Mouse (Mus musculus): Measurements from ENCODE around the gene Smyd1. TPM values are rescaled to one million over a fixed set of nuclear protein-coding genes. Genes with fewer than 3 reads are reported as not detected.
"Not testable (repeated sequence)": the region's sequence is repeated elsewhere in the genome, so short reads cannot be mapped to it uniquely, and the experiment has no call there.

Smyd1 gene
- 0.30 TPM in 1 of 2 replicates, not detected in the other for total RNA-seq (2021)
- long read RNA-seq, partial matches to known transcripts, result 0 of 1 reads
- long read RNA-seq, other reads (novel, unspliced or antisense), result 1 of 1 reads

- no peak for DNase-seq
These were observed at the start of gene Smyd1 for GRCm38 (mm10) chr6:71321826-71322283. Gene Smyd1, minus strand, starts transcription at chr6:71322233.

GRCm38 (mm10) chr6:71371085-71371605 lies 49.1 kb upstream of the Smyd1 start:
- no peak for DNase-seq

- no peak for DNase-seq
These were observed 47.4 kb upstream of the Smyd1 start for GRCm38 (mm10) chr6:71369416-71369815.

GRCm38 (mm10) chr6:71363995-71364394 lies 42.0 kb upstream of the Smyd1 start:
- DNase-seq, result no peak

- DNase-seq, result no peak
These were observed 39.2 kb upstream of the Smyd1 start for GRCm38 (mm10) chr6:71361156-71361670.

GRCm38 (mm10) chr6:71360751-71361150 lies 38.7 kb upstream of the Smyd1 start:
- no peak for DNase-seq

GRCm38 (mm10) chr6:71360221-71360620 lies 38.2 kb upstream of the Smyd1 start:
- DNase-seq, result no peak

- DNase-seq, result no peak
These were observed 35.5 kb upstream of the Smyd1 start for GRCm38 (mm10) chr6:71357493-71357892.

- DNase-seq, result no peak
These were observed 31.7 kb upstream of the Smyd1 start for GRCm38 (mm10) chr6:71353722-71354121.

- no peak for DNase-seq
These were observed 30.9 kb upstream of the Smyd1 start for GRCm38 (mm10) chr6:71352866-71353427.

GRCm38 (mm10) chr6:71352201-71352600 lies 30.2 kb upstream of the Smyd1 start:
- no peak for DNase-seq

- no peak for DNase-seq
These were observed 29.2 kb upstream of the Smyd1 start for GRCm38 (mm10) chr6:71351201-71351600.

GRCm38 (mm10) chr6:71348006-71348405 lies 26.0 kb upstream of the Smyd1 start:
- DNase-seq, result no peak

- DNase-seq, result no peak
These were observed 19.1 kb upstream of the Smyd1 start for GRCm38 (mm10) chr6:71341179-71341578.

GRCm38 (mm10) chr6:71339351-71339750 lies 17.3 kb upstream of the Smyd1 start:
- no peak for DNase-seq

GRCm38 (mm10) chr6:71338941-71339340 lies 16.9 kb upstream of the Smyd1 start:
- no peak for DNase-seq

GRCm38 (mm10) chr6:71337666-71338065 lies 15.6 kb upstream of the Smyd1 start:
- no peak for DNase-seq

GRCm38 (mm10) chr6:71333578-71334273 lies 11.7 kb upstream of the Smyd1 start:
- DNase-seq, result no peak

GRCm38 (mm10) chr6:71333031-71333430 lies 11.0 kb upstream of the Smyd1 start:
- DNase-seq, result no peak

GRCm38 (mm10) chr6:71332236-71332965 lies 10.4 kb upstream of the Smyd1 start:
- DNase-seq, result no peak

GRCm38 (mm10) chr6:71331491-71331890 lies 9.5 kb upstream of the Smyd1 start:
- not testable (repeated sequence) for DNase-seq

GRCm38 (mm10) chr6:71330486-71330885 lies 8.5 kb upstream of the Smyd1 start:
- DNase-seq, result no peak

GRCm38 (mm10) chr6:71329881-71330280 lies 7.8 kb upstream of the Smyd1 start:
- no peak for DNase-seq

Measured in adrenal gland, postnatal 25 days (tissue).